ENCODE assay signal across 10 mouse cellular contexts in the genomic region with DNA sequence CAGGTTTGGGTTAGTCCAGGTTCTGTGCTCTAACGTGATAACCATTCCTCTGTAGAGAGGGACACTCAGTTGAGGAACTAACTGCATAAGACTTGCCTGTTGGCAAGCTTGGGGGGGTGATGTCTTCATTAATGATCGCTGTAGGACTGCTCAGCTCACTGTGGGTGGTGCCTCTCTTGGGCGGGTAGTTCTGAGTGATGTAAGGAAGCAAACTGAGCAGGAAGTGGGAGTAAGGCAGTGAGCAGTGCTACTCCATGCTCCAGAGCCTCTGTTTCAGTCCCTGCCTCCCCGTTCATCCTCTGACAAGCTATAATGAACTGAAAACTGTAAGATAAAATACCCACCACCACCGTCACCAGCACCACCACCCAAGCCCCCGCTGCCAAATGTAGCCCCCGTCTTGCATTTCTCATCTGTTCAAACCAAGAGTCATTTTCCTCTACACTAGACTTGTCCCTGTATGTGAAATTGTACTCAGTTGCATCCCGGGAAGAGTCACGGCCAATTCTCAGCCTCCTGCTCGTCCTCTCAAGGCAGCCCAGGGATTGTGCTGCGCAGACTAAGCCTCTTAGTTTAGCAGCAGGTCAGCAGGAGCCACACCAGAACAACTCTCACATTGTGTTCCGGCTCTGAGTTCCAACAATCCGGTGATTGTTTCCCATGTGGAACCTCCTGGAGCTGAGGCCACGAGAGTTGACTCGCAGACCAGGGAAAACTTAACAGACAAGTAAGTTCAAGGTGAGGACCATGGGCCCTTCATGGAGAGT. TPM values are rescaled to one million over a fixed set of nuclear protein-coding genes. Genes with fewer than 3 reads are reported as not detected.
A peak's percentile ranks its signal among the peaks of the same experiment; 100 is the strongest.
DNase-seq lines count a peak whose midpoint lies in the region; ATAC-seq lines count a peak whose summit lies in the region.
"Had no signal": no experiment of that assay in that cellular context is flagged by ENCODE, and none has a peak within 500 bp of the region (broad histone marks: within the 10 kb centered on the region; RNA-seq: fewer than 3 reads in every experiment).

No protein-coding gene starts in this region.

- peak; percentile 51 for DNase-seq in forebrain, embryonic 10.5 days (ENCODE audit: extremely low spot score, low spot score)
- no peak for DNase-seq in neural tube, embryonic 10.5 days (ENCODE audit: extremely low spot score, low spot score)
- no peak for DNase-seq in cerebellum, postnatal 25 days
- DNase-seq in right cerebral cortex, postnatal 25 days: no peak
- DNase-seq: liver, embryonic 13.5 days had no signal

- H3K4me3 ChIP-seq in forebrain, embryonic 10.5 days: no peak overlapping the region
- H3K4me3 ChIP-seq in forebrain, embryonic 13.5 days: no peak overlapping the region
- H3K4me3 ChIP-seq in neural tube, embryonic 13.5 days: no peak overlapping the region
- no peak overlapping the region for H3K4me3 ChIP-seq in hindbrain, embryonic 16.5 days (ENCODE audit: low read length)
- no peak overlapping the region for H3K4me3 ChIP-seq in stomach, embryonic 16.5 days (replicated peaks; ENCODE audit: low read length)
- H3K4me3 ChIP-seq: liver, embryonic 13.5 days had no signal

- no peaks in the 10 kb centered on the region for H3K27me3 ChIP-seq in forebrain, embryonic 10.5 days (ENCODE audit: poor library complexity, severe bottlenecking)
- H3K27me3 ChIP-seq in forebrain, embryonic 13.5 days: no peaks in the 10 kb centered on the region
- no peaks in the 10 kb centered on the region for H3K27me3 ChIP-seq in neural tube, embryonic 13.5 days
- no peaks in the 10 kb centered on the region for H3K27me3 ChIP-seq in hindbrain, embryonic 16.5 days (replicated peaks; ENCODE audit: control insufficient read depth, insufficient read depth, low read length)
- no peaks in the 10 kb centered on the region for H3K27me3 ChIP-seq in stomach, embryonic 16.5 days (ENCODE audit: control insufficient read depth, insufficient read depth, low read length)
- H3K27me3 ChIP-seq: liver, embryonic 13.5 days had no signal

- no peak overlapping the region for H3K4me2 ChIP-seq in forebrain, embryonic 13.5 days
- no peak overlapping the region for H3K4me2 ChIP-seq in neural tube, embryonic 13.5 days
- no peak overlapping the region for H3K4me2 ChIP-seq in hindbrain, embryonic 16.5 days (ENCODE audit: low read length)
- no peak overlapping the region for H3K4me2 ChIP-seq in stomach, embryonic 16.5 days (ENCODE audit: low read depth, low read length)
- H3K4me2 ChIP-seq: liver, embryonic 13.5 days had no signal

- 33% methylated on average over 15 of the region's 15 CpGs for WGBS in forebrain, embryonic 10.5 days
- 21% methylated on average over 15 of the region's 15 CpGs for WGBS in forebrain, embryonic 13.5 days
- WGBS in neural tube, embryonic 13.5 days: 47% methylated on average over 15 of the region's 15 CpGs
- WGBS in hindbrain, embryonic 16.5 days: 33% methylated on average over 15 of the region's 15 CpGs
- WGBS in stomach, embryonic 16.5 days: 61% methylated on average over 15 of the region's 15 CpGs

- no peak for ATAC-seq in forebrain, embryonic 13.5 days
- ATAC-seq in neural tube, embryonic 13.5 days (ENCODE audit: low read depth): peak; percentile 47; the same call in 1 of the 2 replicates
- peak; percentile 37; the same call in 1 of the 2 replicates for ATAC-seq in hindbrain, embryonic 16.5 days
- ATAC-seq in stomach, embryonic 16.5 days (ENCODE audit: insufficient read depth, low FRiP score): peak; percentile 58; the same call in 1 of the 2 replicates
- ATAC-seq: activated CD4-positive, CD25-positive, alpha-beta regulatory T cell, adult 4 months had no signal

- peak overlapping the region; percentile 79 for H3K27ac ChIP-seq in forebrain, embryonic 10.5 days
- H3K27ac ChIP-seq in forebrain, embryonic 13.5 days: no peak overlapping the region
- H3K27ac ChIP-seq in neural tube, embryonic 13.5 days (replicated peaks): no peak overlapping the region; the same call in 1 of the 2 replicates
- H3K27ac ChIP-seq in hindbrain, embryonic 16.5 days (ENCODE audit: low read depth, low read length): peak overlapping the region; percentile 31; the same call in 1 of the 2 replicates
- no peak overlapping the region for H3K27ac ChIP-seq in stomach, embryonic 16.5 days (ENCODE audit: low read length)
- H3K27ac ChIP-seq: liver, embryonic 13.5 days had no signal

- 0 out of 2 replicates have a peak, but pooled peaks cover 2% of the 10 kb centered on the region for H3K9me3 ChIP-seq in forebrain, embryonic 10.5 days
- no peaks in the 10 kb centered on the region for H3K9me3 ChIP-seq in forebrain, embryonic 13.5 days (replicated peaks)
- H3K9me3 ChIP-seq in neural tube, embryonic 13.5 days: no peaks in the 10 kb centered on the region
- H3K9me3 ChIP-seq in hindbrain, embryonic 16.5 days (ENCODE audit: control insufficient read depth, low read length): no peaks in the 10 kb centered on the region
- H3K9me3 ChIP-seq in stomach, embryonic 16.5 days (replicated peaks; ENCODE audit: control insufficient read depth, low read length): no peaks in the 10 kb centered on the region
- H3K9me3 ChIP-seq: liver, embryonic 13.5 days had no signal

- H3K4me1 ChIP-seq in forebrain, embryonic 10.5 days: peaks cover 33% of the 10 kb centered on the region
- peaks cover 19% of the 10 kb centered on the region for H3K4me1 ChIP-seq in forebrain, embryonic 13.5 days
- peaks cover 12% of the 10 kb centered on the region for H3K4me1 ChIP-seq in neural tube, embryonic 13.5 days (replicated peaks)
- peaks cover 3% of the 10 kb centered on the region; the same call in 1 of the 2 replicates for H3K4me1 ChIP-seq in hindbrain, embryonic 16.5 days (ENCODE audit: control insufficient read depth, insufficient read depth, low read depth, low read length)
- H3K4me1 ChIP-seq in stomach, embryonic 16.5 days (ENCODE audit: control insufficient read depth, insufficient read depth, low read length): peaks cover 8% of the 10 kb centered on the region
- H3K4me1 ChIP-seq: liver, embryonic 13.5 days had no signal

- H3K36me3 ChIP-seq in forebrain, embryonic 10.5 days (replicated peaks): no peaks in the 10 kb centered on the region
- no peaks in the 10 kb centered on the region for H3K36me3 ChIP-seq in forebrain, embryonic 13.5 days (ENCODE audit: poor library complexity, severe bottlenecking)
- H3K36me3 ChIP-seq in neural tube, embryonic 13.5 days: no peaks in the 10 kb centered on the region
- H3K36me3 ChIP-seq in hindbrain, embryonic 16.5 days (ENCODE audit: control insufficient read depth, insufficient read depth, low read length): no peaks in the 10 kb centered on the region
- no peaks in the 10 kb centered on the region for H3K36me3 ChIP-seq in stomach, embryonic 16.5 days (ENCODE audit: control insufficient read depth, insufficient read depth, low read length)
- H3K36me3 ChIP-seq: liver, embryonic 13.5 days had no signal

- H3K9ac ChIP-seq in forebrain, embryonic 13.5 days: no peak overlapping the region
- no peak overlapping the region for H3K9ac ChIP-seq in neural tube, embryonic 13.5 days
- H3K9ac ChIP-seq in hindbrain, embryonic 16.5 days (ENCODE audit: low read depth, low read length): no peak overlapping the region
- H3K9ac ChIP-seq in stomach, embryonic 16.5 days (ENCODE audit: low read length): no peak overlapping the region
- H3K9ac ChIP-seq: liver, embryonic 13.5 days had no signal

RNA-seq across cellular contexts. Expression of a gene that starts 46.9 kb away (rescaled TPM):
- 97.0 and 102 TPM in 2 replicates for polyA plus RNA-seq in forebrain, embryonic 10.5 days (2016; fragmentation: Nextera tagmentation; extraction: Ambion mirVana)
- polyA plus RNA-seq in forebrain, embryonic 13.5 days (2015; fragmentation: Nextera tagmentation; extraction: Ambion mirVana): 81.7 and 83.0 TPM in 2 replicates
- polyA plus RNA-seq in neural tube, embryonic 13.5 days (2015; fragmentation: Nextera tagmentation; extraction: Ambion mirVana): 22.2 and 25.6 TPM in 2 replicates
- polyA plus RNA-seq in hindbrain, embryonic 16.5 days (2015; fragmentation: Nextera tagmentation; extraction: Ambion mirVana): 17.1 and 18.2 TPM in 2 replicates
- 23.2 and 23.7 TPM in 2 replicates for polyA plus RNA-seq in stomach, embryonic 16.5 days (2015; fragmentation: Nextera tagmentation; extraction: Ambion mirVana)

Comparison
In these comparisons a context has a peak if more than half of its experiments do, and no peak if none do; other contexts are left out.
1. H3K27ac ChIP-seq: peak in forebrain, embryonic 10.5 days (single experiment) and hindbrain, embryonic 16.5 days (single experiment); none in forebrain, embryonic 13.5 days (single experiment), neural tube, embryonic 13.5 days (single experiment) and stomach, embryonic 16.5 days (single experiment).